In genomic region chr2:59718601-59719416, GRCm38 (mm10) we compare ENCODE assay signal across 10 mouse cellular contexts.
DNase-seq lines count a peak whose midpoint lies in the region; ATAC-seq and TF ChIP-seq lines count a peak whose summit lies in the region.
"Had no signal": no experiment of that assay in that cellular context is flagged by ENCODE, and none has a peak within 500 bp of the region (broad histone marks: within the 10 kb centered on the region; RNA-seq: fewer than 3 reads in every experiment).

No protein-coding gene starts in this region.

- no peaks in the 10 kb centered on the region for H3K9me3 ChIP-seq in embryonic facial prominence, embryonic 15.5 days (replicated peaks)
- no peaks in the 10 kb centered on the region for H3K9me3 ChIP-seq in limb, embryonic 10.5 days (replicated peaks)
- no peaks in the 10 kb centered on the region for H3K9me3 ChIP-seq in kidney, embryonic 15.5 days (replicated peaks)
- H3K9me3 ChIP-seq: heart, embryonic 15.5 days had no signal

- intact Hi-C loops in gastrocnemius, adult 2 months (cut with DNase I) = no loop called here

- no peak for TF ChIP-seq CTCF in layer of hippocampus, adult 2 months (conservative IDR thresholded peaks at IDR 0.05)
- no peak for TF ChIP-seq CTCF in cerebellum, adult 2 months (IDR thresholded peaks at IDR 0.05; ENCODE audit: borderline replicate concordance, insufficient read depth, low read depth, low read length)
- no peak for TF ChIP-seq CTCF in gastrocnemius, adult 2 months (IDR thresholded peaks at IDR 0.05)

- H3K4me2 ChIP-seq in embryonic facial prominence, embryonic 15.5 days (replicated peaks) = no peak overlapping the region
- no peak overlapping the region for H3K4me2 ChIP-seq in kidney, embryonic 15.5 days
- H3K4me2 ChIP-seq: heart, embryonic 15.5 days had no signal

- no peak overlapping the region for H3K9ac ChIP-seq in embryonic facial prominence, embryonic 15.5 days
- H3K9ac ChIP-seq in kidney, embryonic 15.5 days = no peak overlapping the region
- H3K9ac ChIP-seq: heart, embryonic 15.5 days had no signal

- peaks cover 35% of the 10 kb centered on the region for H3K4me1 ChIP-seq in cerebellum, adult 2 months (ENCODE audit: control insufficient read depth, insufficient read depth, low read length)
- peaks cover 49% of the 10 kb centered on the region for H3K4me1 ChIP-seq in embryonic facial prominence, embryonic 15.5 days
- H3K4me1 ChIP-seq in limb, embryonic 10.5 days = peaks cover 73% of the 10 kb centered on the region
- peaks cover 68% of the 10 kb centered on the region for H3K4me1 ChIP-seq in kidney, embryonic 15.5 days

- H3K36me3 ChIP-seq in embryonic facial prominence, embryonic 15.5 days = no peaks in the 10 kb centered on the region
- peaks cover 4% of the 10 kb centered on the region for H3K36me3 ChIP-seq in limb, embryonic 10.5 days
- no peaks in the 10 kb centered on the region; the same call in 1 of the 2 replicates for H3K36me3 ChIP-seq in kidney, embryonic 15.5 days
- H3K36me3 ChIP-seq: heart, embryonic 15.5 days had no signal

- H3K27me3 ChIP-seq in cerebellum, adult 2 months (ENCODE audit: control insufficient read depth, insufficient read depth, low read length) = no peaks in the 10 kb centered on the region
- H3K27me3 ChIP-seq in embryonic facial prominence, embryonic 15.5 days = no peaks in the 10 kb centered on the region
- H3K27me3 ChIP-seq in limb, embryonic 10.5 days (ENCODE audit: low read depth, poor library complexity, severe bottlenecking) = no peaks in the 10 kb centered on the region
- H3K27me3 ChIP-seq in kidney, embryonic 15.5 days = no peaks in the 10 kb centered on the region
- H3K27me3 ChIP-seq: heart, embryonic 15.5 days had no signal

- H3K4me3 ChIP-seq in layer of hippocampus, adult 2 months = no peak overlapping the region
- H3K4me3 ChIP-seq in cerebellum, adult 2 months (replicated peaks; ENCODE audit: insufficient read depth, low read depth, low read length) = no peak overlapping the region
- H3K4me3 ChIP-seq in embryonic facial prominence, embryonic 15.5 days (replicated peaks) = no peak overlapping the region
- H3K4me3 ChIP-seq in limb, embryonic 10.5 days = no peak overlapping the region
- H3K4me3 ChIP-seq in gastrocnemius, adult 2 months = no peak overlapping the region
- no peak overlapping the region for H3K4me3 ChIP-seq in kidney, embryonic 15.5 days (replicated peaks)
- H3K4me3 ChIP-seq: heart, embryonic 15.5 days had no signal

- ATAC-seq in embryonic facial prominence, embryonic 15.5 days (ENCODE audit: insufficient number of reproducible peaks, low FRiP score, low TSS enrichment, low read depth) = peak; percentile 16; the same call in 1 of the 2 replicates
- ATAC-seq in kidney, embryonic 15.5 days (replicated peaks; ENCODE audit: low FRiP score) = no peak

- WGBS in cerebellum, adult 2 months = 44% methylated on average over 24 of the region's 24 CpGs
- whole genome bisulfite sequencing in embryonic facial prominence, embryonic 15.5 days = 42% methylated on average over 24 of the region's 24 CpGs
- 62% methylated on average over 24 of the region's 24 CpGs for WGBS in limb, embryonic 10.5 days
- 61% methylated on average over 24 of the region's 24 CpGs for WGBS in kidney, embryonic 15.5 days

- TF ChIP-seq POLR2A in cerebellum, adult 2 months (IDR thresholded peaks at IDR 0.05; ENCODE audit: borderline replicate concordance, insufficient read depth, low read length) = no peak

- peak overlapping the region; percentile 65 for H3K27ac ChIP-seq in layer of hippocampus, adult 2 months
- H3K27ac ChIP-seq in cerebellum, adult 2 months (ENCODE audit: insufficient read depth, low read length) = peak overlapping the region; percentile 21
- H3K27ac ChIP-seq in embryonic facial prominence, embryonic 15.5 days (replicated peaks) = no peak overlapping the region
- H3K27ac ChIP-seq in limb, embryonic 10.5 days = peak overlapping the region; percentile 72
- no peak overlapping the region for H3K27ac ChIP-seq in gastrocnemius, adult 2 months
- H3K27ac ChIP-seq in kidney, embryonic 15.5 days = no peak overlapping the region
- H3K27ac ChIP-seq: heart, embryonic 15.5 days had no signal

- DNase-seq in layer of hippocampus, adult 2 months (ENCODE audit: low spot score in 2 of 2) = no peak
- DNase-seq in layer of hippocampus, adult 8-10 months (ENCODE audit: low spot score in 2 of 2) = no peak
- DNase-seq in cerebellum, adult 2 months = peak; percentile 73 to 84
- DNase-seq in limb, embryonic 10.5 days (ENCODE audit: low spot score) = no peak
- no peak for DNase-seq in gastrocnemius, adult 2 months
- no peak for DNase-seq in yolk sac, embryonic 10.5 days (ENCODE audit: low spot score)
- DNase-seq: adrenal gland, adult 8-10 months had no signal

Comparison
In these comparisons a context has a peak if more than half of its experiments do, and no peak if none do; other contexts are left out.
1. DNase-seq: peak in cerebellum, adult 2 months (2 of 2); none in layer of hippocampus, adult 2 months (0 of 2), layer of hippocampus, adult 8-10 months (0 of 2), limb, embryonic 10.5 days (single experiment), gastrocnemius, adult 2 months (single experiment) and yolk sac, embryonic 10.5 days (single experiment).
2. H3K27ac ChIP-seq: peak in layer of hippocampus, adult 2 months (single experiment), cerebellum, adult 2 months (single experiment) and limb, embryonic 10.5 days (single experiment); none in embryonic facial prominence, embryonic 15.5 days (single experiment), gastrocnemius, adult 2 months (single experiment) and kidney, embryonic 15.5 days (single experiment).